Mouse (Mus musculus) intestine, postnatal 0 days (tissue): Measurements from ENCODE around the gene Pqbp1. TPM values are rescaled to one million over a fixed set of nuclear protein-coding genes. Genes with fewer than 3 reads are reported as not detected.
A peak's percentile ranks its signal among the peaks of the same experiment; 100 is the strongest.

Experiments
- ATAC-seq: fragments of 200-750 bp; cut with Nextera tagmentation; 2 replicates; pipeline ENCODE4 v1.8.0; 2017; ENCODE audit warnings: mild to moderate bottlenecking, moderate TSS enrichment, moderate library complexity
- H3K27ac ChIP-seq: fragments of 300-500 bp; sonication (generic); 2 replicates; pipeline ENCODE4 v1.5.1; 2014; ENCODE audit warnings: mild to moderate bottlenecking, low read depth, low read length, moderate library complexity
- H3K27me3 ChIP-seq: fragments of 300-500 bp; sonication (generic); replicated peaks from 2 replicates; pipeline ENCODE4 v1.6.1; 2014; ENCODE audit warnings: low read length, mixed read lengths; ENCODE audit not compliant: control insufficient read depth, insufficient read depth
- H3K36me3 ChIP-seq: fragments of 300-500 bp; sonication (generic); 2 replicates; pipeline ENCODE4 v1.6.1; 2014; ENCODE audit warnings: mild to moderate bottlenecking, moderate library complexity; ENCODE audit not compliant: control insufficient read depth, insufficient read depth
- H3K4me1 ChIP-seq: fragments of 300-500 bp; sonication (generic); replicated peaks from 2 replicates; pipeline ENCODE4 v1.6.1; 2014; ENCODE audit warnings: antibody characterized with exemption, low read length, mixed read lengths; ENCODE audit not compliant: control insufficient read depth, insufficient read depth
- H3K4me2 ChIP-seq: fragments of 300-500 bp; sonication (generic); replicated peaks from 2 replicates; pipeline ENCODE4 v1.6.1; 2014; ENCODE audit warnings: low read depth, mild to moderate bottlenecking, moderate library complexity
- H3K4me3 ChIP-seq: fragments of 300-500 bp; sonication (generic); 2 replicates; pipeline ENCODE4 v1.5.1; 2014; ENCODE audit warnings: low read depth, low read length
- H3K9ac ChIP-seq: fragments of 300-500 bp; sonication (generic); 2 replicates; pipeline ENCODE4 v1.6.1; 2014; ENCODE audit warnings: mild to moderate bottlenecking, low read depth, low read length
- H3K9me3 ChIP-seq: fragments of 300-500 bp; sonication (generic); 2 replicates; pipeline ENCODE4 v1.6.1; 2016; ENCODE audit warnings: mixed run types; ENCODE audit not compliant: control insufficient read depth
- CTCF ChIP-seq: sonication (generic); IDR thresholded peaks from 2 replicates; pipeline ENCODE4 v1.5.1; 2016; ENCODE audit warnings: low read depth, mild to moderate bottlenecking, control low read depth, antibody characterized with exemption, moderate library complexity
- WGBS: fragments of 180-500 bp; shearing (Covaris S2); extraction: QIAGEN DNeasy Blood & Tissue Kit; methylation state at CpG from one replicate; pipeline ENCODE4 v1.1.7; 2014; 5-methylcytosine and 5-hydroxymethylcytosine counted together
- polyA plus RNA-seq: library from polyadenylated mRNA; unstranded; fragments of >200 nt; fragmentation: Nextera tagmentation; extraction: Ambion mirVana; gene quantifications from 2 replicates; pipeline ENCODE4 v1.2.1, GENCODE M21; 2015

Gene Pqbp1
- polyA plus RNA-seq, result 63.1 and 64.3 TPM in 2 replicates

DNA sequence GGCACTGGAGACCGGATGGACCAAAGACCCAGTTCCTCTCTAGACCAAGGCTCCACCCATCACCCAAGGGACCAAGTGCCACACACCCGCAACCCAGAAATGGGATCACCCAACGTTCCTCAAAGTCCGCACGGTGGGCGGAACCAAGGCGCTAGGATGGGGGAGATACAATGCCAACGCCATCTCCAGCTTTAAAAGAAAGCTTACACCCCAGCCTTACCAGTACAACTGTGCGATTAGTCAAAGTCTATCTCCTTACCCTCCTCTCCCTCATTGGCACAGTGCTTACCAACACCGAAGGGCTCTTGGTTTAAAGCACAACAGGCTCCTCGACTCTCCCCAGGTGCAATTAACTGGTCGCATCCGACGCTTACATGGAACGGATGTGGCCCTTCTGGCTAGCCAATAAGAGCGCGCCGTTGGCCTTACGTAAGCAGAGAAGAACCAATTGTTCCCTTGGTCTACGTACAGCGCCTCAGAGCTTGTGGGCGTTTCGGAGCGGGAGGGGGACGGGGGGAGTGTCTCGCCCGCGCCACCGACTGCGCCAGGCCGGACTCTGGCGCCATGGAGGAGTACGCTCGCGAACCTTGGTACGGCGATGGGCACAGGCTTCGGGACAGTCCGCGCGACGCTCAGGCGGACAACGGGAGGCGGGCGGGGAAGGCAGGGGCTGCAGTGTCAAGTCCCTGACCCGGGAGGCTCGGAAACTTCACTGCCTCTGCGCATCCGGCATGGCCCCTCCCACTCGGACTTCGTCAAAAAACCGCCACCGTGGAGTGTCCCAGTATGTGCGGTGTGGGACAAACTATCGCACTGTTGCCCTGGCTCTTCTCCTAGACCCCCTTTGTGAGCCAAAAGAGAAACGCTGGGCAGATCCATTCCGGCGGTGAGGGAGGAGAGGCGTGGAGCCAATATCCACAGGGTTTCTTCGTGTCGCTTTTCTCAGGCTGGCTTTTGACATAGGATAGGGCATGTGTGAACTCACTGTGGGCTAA is at the start of gene Pqbp1, which contains the start of gene Timm17b:
Gene Pqbp1, minus strand, starts transcription at position 390 of the 995 bp plus-strand sequence.
Gene Timm17b, plus strand, starts transcription at position 478 of the 995 bp plus-strand sequence.
- TF ChIP-seq CTCF, result no peak
- peaks cover 5% of the 10 kb centered on the region for H3K36me3 ChIP-seq
- no peaks in the 10 kb centered on the region for H3K27me3 ChIP-seq
- WGBS, result 16% methylated on average over 62 of the region's 62 CpGs
- peak within 1 kb of the TSS; percentile 72 for H3K27ac ChIP-seq
- no peaks in the 10 kb centered on the region for H3K4me1 ChIP-seq
- H3K9ac ChIP-seq, result peak within 1 kb of the TSS; percentile 46
- peak; percentile 99 for ATAC-seq
- peak within 1 kb of the TSS; percentile 56 for H3K4me3 ChIP-seq
- peak within 1 kb of the TSS; percentile 62 for H3K4me2 ChIP-seq
- H3K9me3 ChIP-seq, result no peaks in the 10 kb centered on the region

DNA sequence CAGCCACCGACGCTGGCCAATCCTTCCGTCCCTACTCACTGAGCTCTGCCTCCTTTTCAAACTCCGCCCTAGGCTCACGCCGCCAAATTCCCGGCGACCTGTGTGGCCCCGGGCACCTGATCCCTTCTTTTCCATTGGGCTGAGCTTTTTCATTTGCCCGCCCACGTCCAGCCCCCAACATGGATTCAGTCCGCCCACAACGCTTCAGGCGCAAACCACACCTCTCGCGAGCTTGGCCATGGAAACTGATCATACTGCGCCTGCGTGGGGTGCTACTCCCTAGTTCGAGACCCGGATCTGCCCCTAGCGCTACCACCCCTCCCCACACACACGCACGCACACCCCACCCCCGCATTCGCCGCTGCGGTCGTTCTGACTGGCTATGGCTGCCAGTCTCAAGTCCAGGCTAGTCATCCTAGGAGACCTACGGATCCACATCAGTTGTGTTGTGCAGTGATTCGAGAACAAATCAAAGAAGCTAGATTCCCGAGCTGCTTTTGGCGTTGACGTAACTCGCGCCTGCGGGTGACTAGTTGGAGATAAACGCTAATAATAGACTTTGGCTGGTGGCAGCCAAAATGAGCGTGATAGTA is 48.9 kb upstream of the Pqbp1 start:
- Histone ChIP-seq H3K36me3 (no peaks in the 10 kb centered on the region), H3K4me3 (peak overlapping the region; percentile 43), H3K27ac (no peak overlapping the region), H3K4me2 (peak overlapping the region; percentile 63), H3K27me3 (no peaks in the 10 kb centered on the region), H3K4me1 (no peaks in the 10 kb centered on the region), H3K9ac (peak overlapping the region; percentile 45), H3K9me3 (no peaks in the 10 kb centered on the region)
- 22% methylated on average over 38 of the region's 38 CpGs for WGBS
- ATAC-seq, result peak; percentile 99
- no peak for TF ChIP-seq CTCF

DNA sequence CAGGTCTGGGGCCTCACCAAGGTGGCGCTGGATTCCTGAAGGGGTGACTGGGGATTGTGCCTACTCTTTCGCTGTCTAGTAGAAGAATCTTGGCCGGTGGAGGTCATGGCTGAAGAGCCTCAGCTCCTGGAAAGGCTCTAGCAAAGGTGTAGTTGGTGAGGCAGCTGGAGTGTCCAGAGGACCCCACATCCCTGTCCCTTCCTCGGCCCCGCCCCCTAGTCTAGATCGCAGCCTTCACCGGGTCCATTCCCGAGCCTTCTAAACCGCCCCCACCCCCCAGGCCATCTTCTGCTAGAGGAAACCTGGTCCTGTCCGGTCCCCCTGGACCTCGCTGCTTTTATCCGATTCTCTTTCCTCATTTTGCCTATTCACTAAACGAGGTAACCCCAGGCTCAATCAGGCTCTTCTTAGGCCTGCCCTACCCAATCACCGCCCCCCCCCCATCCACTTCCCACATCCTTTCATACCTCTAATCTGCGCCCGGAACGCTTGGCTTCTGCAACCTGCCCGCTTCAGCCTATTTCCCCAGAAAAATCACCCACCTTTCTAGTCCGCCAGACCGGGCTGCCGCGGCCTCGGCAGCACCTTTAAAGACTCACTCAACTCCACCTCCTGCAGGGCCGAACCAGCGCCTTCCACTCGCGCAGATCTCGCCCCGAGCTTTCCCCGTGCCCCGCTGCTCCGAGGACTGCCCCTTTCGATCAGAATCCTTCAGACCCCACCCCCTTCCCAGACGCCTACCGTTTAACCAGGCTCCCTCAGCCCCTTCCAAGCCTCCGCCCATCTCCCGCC is 48.2 kb upstream of the Pqbp1 start, which contains the start of gene Hdac6:
Gene Hdac6, minus strand, starts transcription at position 782 of the 792 bp plus-strand sequence.
- Histone ChIP-seq H3K9me3 (no peaks in the 10 kb centered on the region), H3K27ac (no peak within 1 kb of the TSS), H3K9ac (peak within 1 kb of the TSS; percentile 45), H3K27me3 (no peaks in the 10 kb centered on the region), H3K36me3 (no peaks in the 10 kb centered on the region), H3K4me3 (peak within 1 kb of the TSS; percentile 43), H3K4me2 (peak within 1 kb of the TSS; percentile 63), H3K4me1 (no peaks in the 10 kb centered on the region)
- TF ChIP-seq CTCF, result no peak
- 27% methylated on average over 36 of the region's 37 CpGs for WGBS
- ATAC-seq, result peak; percentile 8

DNA sequence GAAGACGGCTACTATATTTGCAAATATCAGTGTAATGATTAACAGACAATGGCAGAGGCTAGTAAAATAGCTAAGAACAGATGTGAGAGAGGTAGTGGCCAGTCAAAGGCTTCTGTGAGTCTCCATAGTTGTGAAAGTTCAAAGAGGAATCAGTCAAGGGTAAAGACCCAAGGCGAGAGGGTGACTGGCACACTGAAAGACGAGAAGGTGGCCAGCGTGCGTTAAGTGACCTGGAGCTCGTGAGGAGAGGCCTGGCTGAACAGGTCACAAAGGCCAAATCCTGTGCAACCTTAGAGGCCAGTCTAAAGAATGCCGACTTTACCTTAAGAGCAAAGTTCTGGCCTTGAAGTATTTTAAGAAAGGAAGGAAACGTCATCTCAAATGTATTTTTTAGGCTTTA is 46.5 kb upstream of the Pqbp1 start:
- WGBS, result 66% methylated on average over 8 of the region's 8 CpGs
- H3K9me3 ChIP-seq, result no peaks in the 10 kb centered on the region
- no peak overlapping the region for H3K4me2 ChIP-seq
- H3K9ac ChIP-seq, result no peak overlapping the region
- no peak for TF ChIP-seq CTCF
- H3K4me3 ChIP-seq, result no peak overlapping the region
- H3K4me1 ChIP-seq, result no peaks in the 10 kb centered on the region
- H3K27ac ChIP-seq, result no peak overlapping the region
- H3K27me3 ChIP-seq, result no peaks in the 10 kb centered on the region
- ATAC-seq, result no peak
- no peaks in the 10 kb centered on the region for H3K36me3 ChIP-seq

DNA sequence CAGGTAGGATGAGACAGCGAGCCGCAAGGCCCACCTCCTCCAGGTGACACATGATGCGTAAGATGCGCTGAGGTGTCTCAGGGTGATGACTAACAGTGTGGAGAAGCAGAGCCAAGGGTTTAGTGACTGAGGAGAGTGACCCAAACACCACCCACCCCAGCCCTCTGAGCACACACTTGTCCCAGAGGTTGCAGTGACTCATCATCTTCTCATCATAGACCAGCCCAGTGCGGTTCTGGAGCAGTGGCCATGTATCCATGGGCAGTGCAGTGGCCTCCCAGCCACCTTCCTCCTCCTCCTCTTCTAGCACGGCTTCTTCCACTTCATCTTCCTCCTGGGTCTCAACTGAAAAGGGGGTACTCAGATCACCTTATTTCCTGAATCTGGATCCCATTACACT is 38.6 kb upstream of the Pqbp1 start:
- 97% methylated on average over 6 of the region's 6 CpGs for WGBS
- H3K27me3 ChIP-seq, result no peaks in the 10 kb centered on the region

More for the DNA sequence above, 38.6 kb upstream of the Pqbp1 start:
- Histone ChIP-seq H3K9ac (no peak overlapping the region), H3K27ac (no peak overlapping the region), H3K4me2 (no peak overlapping the region), H3K4me1 (no peaks in the 10 kb centered on the region), H3K9me3 (no peaks in the 10 kb centered on the region), H3K36me3 (no peaks in the 10 kb centered on the region; the same call in 1 of the 2 replicates), H3K4me3 (no peak overlapping the region)
- ATAC-seq, result no peak
- no peak for TF ChIP-seq CTCF
